Mouse (Mus musculus) intestine, postnatal 0 days (tissue): Measurements from ENCODE around the gene Parn. TPM values are rescaled to one million over a fixed set of nuclear protein-coding genes. Genes with fewer than 3 reads are reported as not detected.

Source experiments
- ATAC-seq: fragments of 200-750 bp; cut with Nextera tagmentation; 2 replicates; pipeline ENCODE4 v1.8.0; 2017; ENCODE audit warnings: mild to moderate bottlenecking, moderate TSS enrichment, moderate library complexity
- H3K27ac ChIP-seq: fragments of 300-500 bp; sonication (generic); 2 replicates; pipeline ENCODE4 v1.5.1; 2014; ENCODE audit warnings: mild to moderate bottlenecking, low read depth, low read length, moderate library complexity
- H3K27me3 ChIP-seq: fragments of 300-500 bp; sonication (generic); replicated peaks from 2 replicates; pipeline ENCODE4 v1.6.1; 2014; ENCODE audit warnings: low read length, mixed read lengths; ENCODE audit not compliant: control insufficient read depth, insufficient read depth
- H3K36me3 ChIP-seq: fragments of 300-500 bp; sonication (generic); 2 replicates; pipeline ENCODE4 v1.6.1; 2014; ENCODE audit warnings: mild to moderate bottlenecking, moderate library complexity; ENCODE audit not compliant: control insufficient read depth, insufficient read depth
- H3K4me1 ChIP-seq: fragments of 300-500 bp; sonication (generic); replicated peaks from 2 replicates; pipeline ENCODE4 v1.6.1; 2014; ENCODE audit warnings: antibody characterized with exemption, low read length, mixed read lengths; ENCODE audit not compliant: control insufficient read depth, insufficient read depth
- H3K4me2 ChIP-seq: fragments of 300-500 bp; sonication (generic); replicated peaks from 2 replicates; pipeline ENCODE4 v1.6.1; 2014; ENCODE audit warnings: low read depth, mild to moderate bottlenecking, moderate library complexity
- H3K4me3 ChIP-seq: fragments of 300-500 bp; sonication (generic); 2 replicates; pipeline ENCODE4 v1.5.1; 2014; ENCODE audit warnings: low read depth, low read length
- H3K9ac ChIP-seq: fragments of 300-500 bp; sonication (generic); 2 replicates; pipeline ENCODE4 v1.6.1; 2014; ENCODE audit warnings: mild to moderate bottlenecking, low read depth, low read length
- H3K9me3 ChIP-seq: fragments of 300-500 bp; sonication (generic); 2 replicates; pipeline ENCODE4 v1.6.1; 2016; ENCODE audit warnings: mixed run types; ENCODE audit not compliant: control insufficient read depth
- CTCF ChIP-seq: sonication (generic); IDR thresholded peaks from 2 replicates; pipeline ENCODE4 v1.5.1; 2016; ENCODE audit warnings: low read depth, mild to moderate bottlenecking, control low read depth, antibody characterized with exemption, moderate library complexity
- WGBS: fragments of 180-500 bp; shearing (Covaris S2); extraction: QIAGEN DNeasy Blood & Tissue Kit; methylation state at CpG from one replicate; pipeline ENCODE4 v1.1.7; 2014; 5-methylcytosine and 5-hydroxymethylcytosine counted together
- polyA plus RNA-seq: library from polyadenylated mRNA; unstranded; fragments of >200 nt; fragmentation: Nextera tagmentation; extraction: Ambion mirVana; gene quantifications from 2 replicates; pipeline ENCODE4 v1.2.1, GENCODE M21; 2015

Gene Parn
- 15.4 and 17.4 TPM in 2 replicates for polyA plus RNA-seq

DNA sequence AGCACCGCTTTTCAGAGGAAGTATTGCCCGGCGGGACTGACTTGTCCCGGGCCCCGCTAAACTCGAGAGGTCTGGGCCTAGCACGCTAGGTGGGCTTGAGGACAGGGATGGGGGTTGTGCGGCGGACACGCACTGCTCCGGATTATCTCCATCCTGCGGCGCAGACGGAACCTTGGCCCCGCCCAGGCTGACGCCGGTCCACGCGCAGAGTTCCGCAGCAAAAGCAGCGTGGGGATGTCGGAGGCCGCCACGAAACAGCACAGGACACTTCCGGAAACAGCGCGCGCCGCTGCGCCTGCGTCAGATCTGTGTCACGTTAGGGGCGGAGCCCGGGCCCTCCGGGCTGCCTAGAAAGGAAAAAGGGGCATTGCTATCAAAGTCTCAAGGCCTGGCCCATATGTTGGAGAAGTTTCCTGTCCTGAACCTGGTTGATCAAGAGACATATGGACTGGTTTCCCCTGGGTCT is at the start of gene Parn:
TSS of gene Parn (minus strand) at position 293 of the 466 bp plus-strand sequence.
- WGBS, result 0% methylated on average over 35 of the region's 35 CpGs
- ATAC-seq, result peak; percentile 65
- Histone ChIP-seq H3K9me3 (no peaks in the 10 kb centered on the region), H3K9ac (peak within 1 kb of the TSS; percentile 74), H3K4me3 (peak within 1 kb of the TSS; percentile 72), H3K4me2 (peak within 1 kb of the TSS; percentile 88), H3K27me3 (no peaks in the 10 kb centered on the region), H3K4me1 (no peaks in the 10 kb centered on the region), H3K27ac (peak within 1 kb of the TSS; percentile 46), H3K36me3 (peaks cover 24% of the 10 kb centered on the region)
- no peak for TF ChIP-seq CTCF

DNA sequence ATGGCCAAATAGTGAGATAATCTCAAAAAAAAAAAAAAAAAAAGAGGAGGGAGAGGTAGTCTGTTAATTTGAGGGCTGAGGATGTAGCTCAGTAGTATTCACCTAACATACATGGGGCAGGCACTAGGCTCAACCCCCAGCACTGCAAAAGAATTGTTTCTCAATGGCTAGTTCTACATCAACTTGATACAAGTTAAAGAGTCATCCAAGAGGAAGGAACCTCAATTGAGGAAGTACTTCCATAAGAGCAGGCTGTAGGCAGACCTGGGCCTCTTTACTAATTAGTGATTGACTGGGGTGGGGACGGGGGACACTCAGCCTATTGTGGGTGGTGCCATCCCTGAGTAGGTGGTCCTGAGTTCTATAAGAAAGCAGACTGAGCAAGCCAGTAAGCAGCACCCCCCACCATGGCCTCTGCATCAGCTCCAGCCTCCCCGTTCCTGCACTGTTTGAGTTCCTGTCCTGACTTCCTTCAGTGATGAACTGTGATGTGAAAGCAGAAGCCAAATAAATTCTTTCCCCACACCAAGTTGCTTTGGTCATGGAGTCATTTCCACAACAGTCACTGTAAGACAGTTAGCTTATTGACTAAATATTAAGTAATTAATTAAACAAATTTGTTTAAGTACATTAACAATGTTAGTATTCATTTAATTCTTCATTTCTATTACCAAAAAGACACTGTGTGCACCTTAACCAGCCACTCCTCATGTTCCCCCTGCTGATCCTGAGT is 49.0 kb upstream of the Parn start:
- WGBS, result 63% methylated on average over 2 of the region's 2 CpGs
- Histone ChIP-seq H3K36me3 (no peaks in the 10 kb centered on the region), H3K9ac (no peak overlapping the region), H3K27me3 (no peaks in the 10 kb centered on the region), H3K4me2 (no peak overlapping the region), H3K9me3 (no peaks in the 10 kb centered on the region), H3K4me1 (no peaks in the 10 kb centered on the region), H3K27ac (no peak overlapping the region), H3K4me3 (no peak overlapping the region)
- no peak for ATAC-seq
- TF ChIP-seq CTCF, result no peak

DNA sequence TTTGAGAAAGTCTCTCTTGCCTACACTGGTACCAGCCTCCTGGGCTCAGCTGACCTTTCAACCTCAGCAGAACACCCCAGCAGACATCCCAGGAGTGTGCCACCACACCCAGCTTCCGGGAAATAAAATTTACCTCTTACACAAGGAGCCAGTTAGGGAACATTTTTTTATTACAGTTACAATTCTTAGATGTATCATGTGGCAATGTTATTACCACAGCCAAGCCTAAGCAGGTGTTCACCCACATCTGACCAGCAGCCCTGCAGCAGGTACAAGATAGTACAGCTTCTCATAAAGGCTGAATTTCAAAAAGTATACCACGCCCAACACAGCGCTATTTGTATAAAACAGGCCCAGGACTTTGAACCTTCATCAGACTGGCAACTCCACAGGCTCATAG is 46.9 kb upstream of the Parn start:
- H3K36me3 ChIP-seq, result no peaks in the 10 kb centered on the region
- no peak for TF ChIP-seq CTCF
- WGBS, result 37% methylated on average over 3 of the region's 3 CpGs
- no peak overlapping the region for H3K9ac ChIP-seq
- H3K9me3 ChIP-seq, result no peaks in the 10 kb centered on the region
- H3K4me3 ChIP-seq, result no peak overlapping the region
- ATAC-seq, result peak; percentile 99
- 0 out of 2 replicates have a peak overlapping the region, but pooled peaks have one; percentile 27 for H3K4me2 ChIP-seq
- no peaks in the 10 kb centered on the region for H3K27me3 ChIP-seq
- H3K4me1 ChIP-seq, result no peaks in the 10 kb centered on the region
- peak overlapping the region; percentile 88 for H3K27ac ChIP-seq

DNA sequence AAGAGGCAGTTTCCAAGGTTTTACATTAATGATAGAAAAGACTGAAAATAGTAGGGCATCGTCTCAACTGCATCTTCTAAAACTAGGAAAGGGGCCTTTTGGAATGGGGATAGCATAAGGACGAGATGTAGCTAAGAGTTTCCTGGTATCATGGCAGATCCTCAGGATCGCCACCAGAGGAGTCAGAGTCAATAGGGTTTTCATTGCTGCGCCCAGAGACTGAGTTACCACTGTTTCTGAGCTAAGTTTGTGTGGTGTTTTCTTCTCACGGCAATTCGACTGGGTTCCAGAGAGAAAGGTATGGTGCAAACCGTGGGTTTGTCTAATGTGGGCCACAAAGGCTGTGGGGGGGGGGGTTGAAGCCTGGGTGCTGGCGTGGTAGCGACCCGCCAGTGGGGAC is 36.7 kb upstream of the Parn start:
- no peak overlapping the region for H3K4me3 ChIP-seq
- H3K27me3 ChIP-seq, result no peaks in the 10 kb centered on the region
- H3K9me3 ChIP-seq, result no peaks in the 10 kb centered on the region
- no peak for TF ChIP-seq CTCF
- ATAC-seq, result no peak
- H3K9ac ChIP-seq, result no peak overlapping the region
- H3K36me3 ChIP-seq, result peaks cover 39% of the 10 kb centered on the region
- H3K27ac ChIP-seq, result no peak overlapping the region
- H3K4me2 ChIP-seq, result no peak overlapping the region
- H3K4me1 ChIP-seq, result no peaks in the 10 kb centered on the region
- 95% methylated on average over 10 of the region's 10 CpGs for WGBS

DNA sequence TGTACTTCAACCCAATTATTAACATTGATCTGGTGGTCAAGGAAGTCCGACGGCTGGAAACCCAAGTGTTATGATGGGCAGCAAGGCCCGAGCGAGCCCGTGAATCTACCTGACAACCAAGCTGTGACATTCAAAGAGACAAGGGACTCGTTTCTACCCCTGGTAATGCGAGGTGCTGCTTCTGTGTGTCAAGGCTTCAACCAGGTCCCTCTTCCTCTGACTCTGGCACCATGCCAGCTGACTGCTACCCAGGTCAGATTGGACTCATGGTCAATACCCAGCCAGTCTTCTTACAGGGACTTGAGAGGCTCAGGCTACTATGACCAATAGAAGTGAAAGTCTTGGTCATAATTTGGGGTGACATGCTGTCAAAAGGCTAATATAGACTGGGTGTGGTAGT is 34.2 kb upstream of the Parn start:
- H3K4me2 ChIP-seq, result no peak overlapping the region
- no peak overlapping the region for H3K27ac ChIP-seq
- no peak overlapping the region for H3K4me3 ChIP-seq
- no peaks in the 10 kb centered on the region for H3K4me1 ChIP-seq
- no peak for ATAC-seq
- H3K9me3 ChIP-seq, result no peaks in the 10 kb centered on the region
- H3K36me3 ChIP-seq, result peaks cover 61% of the 10 kb centered on the region
- H3K9ac ChIP-seq, result no peak overlapping the region
- no peaks in the 10 kb centered on the region for H3K27me3 ChIP-seq
- TF ChIP-seq CTCF, result no peak
- 92% methylated on average over 7 of the region's 7 CpGs for WGBS

DNA sequence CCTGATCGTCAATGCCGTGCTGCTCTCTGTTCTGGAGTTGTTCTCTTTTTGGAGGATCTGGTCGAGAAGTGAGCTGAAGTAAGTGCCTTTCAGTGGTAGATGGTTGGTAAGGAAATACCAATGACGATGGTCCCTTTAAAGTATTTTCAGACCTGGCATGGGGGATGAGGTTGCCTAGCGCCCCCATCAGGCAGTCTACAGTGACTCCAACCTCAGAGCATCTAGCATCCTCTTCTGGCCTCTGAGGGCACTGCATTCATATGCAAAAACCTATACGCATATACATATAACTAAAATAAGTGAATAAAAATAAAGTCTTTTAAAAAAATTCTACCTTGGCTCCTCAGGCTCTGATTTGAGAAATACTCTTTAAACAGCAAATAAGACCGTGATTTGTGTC is 31.0 kb upstream of the Parn start:
- Histone ChIP-seq H3K9me3 (no peaks in the 10 kb centered on the region), H3K9ac (no peak overlapping the region), H3K4me3 (no peak overlapping the region), H3K36me3 (peaks cover 69% of the 10 kb centered on the region), H3K4me1 (no peaks in the 10 kb centered on the region), H3K4me2 (no peak overlapping the region), H3K27ac (no peak overlapping the region), H3K27me3 (no peaks in the 10 kb centered on the region)
- ATAC-seq, result no peak
- peak; percentile 64 for TF ChIP-seq CTCF
- 91% methylated on average over 7 of the region's 7 CpGs for WGBS
